Mouse (Mus musculus): ENCODE measurements at regions not wholly inside any gene's neighbourhood (a gene's known extent, or its start where the extent isn't known, plus 50 kb on each side); places are given as distances from the start of the nearest gene placed in this dataset.

DNA sequence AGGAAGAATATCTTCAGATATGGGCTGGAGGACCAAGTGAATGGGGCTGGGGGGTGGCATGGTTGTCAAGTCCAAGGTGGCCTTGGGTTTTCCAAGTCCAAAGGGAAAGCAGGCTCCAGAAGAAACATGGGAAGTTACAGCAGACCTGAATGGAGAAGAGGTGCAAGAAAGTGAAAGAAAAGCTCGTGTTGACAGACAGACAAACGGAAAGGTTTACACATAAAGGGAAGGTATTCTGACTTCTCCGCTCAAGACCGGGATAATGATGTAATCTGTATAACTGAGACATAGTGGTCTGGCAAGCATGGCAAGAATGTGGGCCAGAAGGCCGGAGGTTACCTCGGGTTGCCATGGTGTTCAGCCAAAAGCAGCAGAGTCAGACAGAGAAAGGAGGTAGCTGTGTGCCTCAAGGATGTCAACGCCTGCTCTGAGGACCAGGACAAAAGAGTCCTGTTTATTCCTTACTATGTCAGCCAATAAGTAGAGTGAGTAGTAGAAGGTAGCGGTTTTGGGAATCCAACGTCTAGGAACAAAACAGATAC lies 50.8 kb upstream of the Elk3 start:
- TF ChIP-seq CTCF (IDR thresholded peaks at IDR 0.05; ENCODE audit: control insufficient read depth, insufficient read depth, insufficient read length) (no peak), MYOD1 (IDR thresholded peaks at IDR 0.05; ENCODE audit: control insufficient read depth, insufficient read length, low read depth) (no peak), MYOG (IDR thresholded peaks at IDR 0.05; ENCODE audit: control insufficient read depth, extremely low read depth, insufficient read length) (no peak), MAX (IDR thresholded peaks at IDR 0.05) (no peak), USF1 (IDR thresholded peaks at IDR 0.05; ENCODE audit: low read depth) (no peak)

All from C2C12 (cell line).